Mouse (Mus musculus) brown adipose tissue, adult 24 weeks (tissue): ENCODE data around the gene Smap2. TPM values are rescaled to one million over a fixed set of nuclear protein-coding genes. Genes with fewer than 3 reads are reported as not detected.

Experiments
- H3K27ac ChIP-seq: fragments of 200-500 bp; replicated peaks from 2 replicates; pipeline ENCODE4 v1.5.1; 2012; ENCODE audit warnings: low read depth, mild to moderate bottlenecking, low read length
- H3K4me1 ChIP-seq: fragments of 200-500 bp; 2 replicates; pipeline ENCODE4 v1.6.1; 2012; ENCODE audit warnings: low read length, mixed read lengths; ENCODE audit not compliant: control insufficient read depth, insufficient read depth, insufficient read length
- H3K4me3 ChIP-seq: fragments of 200-500 bp; 2 replicates; pipeline ENCODE4 v1.5.1; 2012; ENCODE audit warnings: low read depth, mild to moderate bottlenecking, low read length, moderate library complexity; ENCODE audit not compliant: insufficient read depth
- polyA plus RNA-seq: library from polyadenylated mRNA; stranded (reverse); fragments of >200 nt; gene quantifications from 2 replicates; pipeline ENCODE4 v1.2.4, GENCODE M21; 2012; ENCODE audit not compliant: missing spikeins, insufficient read depth, insufficient read length

Gene Smap2
- polyA plus RNA-seq, 1 experiment: 12.0 TPM

GRCm38 (mm10) chr4:120971842-120972241, 45.2 kb downstream of the Smap2 start:
- Histone ChIP-seq H3K4me1 (no peaks in the 10 kb centered on the region), H3K27ac (no peak overlapping the region), H3K4me3 (no peak overlapping the region)

- H3K4me3 ChIP-seq: no peak overlapping the region
- no peak overlapping the region for H3K27ac ChIP-seq
Observed at GRCm38 (mm10) chr4:120969382-120970146, 47.5 kb downstream of the Smap2 start.

GRCm38 (mm10) chr4:120968486-120968885, 48.6 kb downstream of the Smap2 start:
- no peak overlapping the region for H3K4me3 ChIP-seq
- no peak overlapping the region for H3K27ac ChIP-seq
- no peaks in the 10 kb centered on the region for H3K4me1 ChIP-seq

More at GRCm38 (mm10) chr4:120969382-120970146, 47.5 kb downstream of the Smap2 start:
- H3K4me1 ChIP-seq: no peaks in the 10 kb centered on the region

- no peak overlapping the region for H3K27ac ChIP-seq
- H3K4me3 ChIP-seq: no peak overlapping the region
- 0 out of 2 replicates have a peak, but pooled peaks cover 3% of the 10 kb centered on the region for H3K4me1 ChIP-seq
Observed at GRCm38 (mm10) chr4:120955586-120955985, 61.5 kb downstream of the Smap2 start.

GRCm38 (mm10) chr4:120953667-120954066, 63.4 kb downstream of the Smap2 start:
- Histone ChIP-seq H3K4me1 (0 out of 2 replicates have a peak, but pooled peaks cover 3% of the 10 kb centered on the region), H3K27ac (no peak overlapping the region), H3K4me3 (no peak overlapping the region)

GRCm38 (mm10) chr4:120953038-120953437, 64.0 kb downstream of the Smap2 start:
- no peak overlapping the region for H3K4me3 ChIP-seq
- H3K27ac ChIP-seq: no peak overlapping the region

GRCm38 (mm10) chr4:120952163-120952562, 64.9 kb downstream of the Smap2 start:
- H3K27ac ChIP-seq: peak overlapping the region; percentile 45
- H3K4me3 ChIP-seq: peak overlapping the region; percentile 93
- 0 out of 2 replicates have a peak, but pooled peaks cover 3% of the 10 kb centered on the region for H3K4me1 ChIP-seq

More at GRCm38 (mm10) chr4:120953038-120953437, 64.0 kb downstream of the Smap2 start:
- 0 out of 2 replicates have a peak, but pooled peaks cover 3% of the 10 kb centered on the region for H3K4me1 ChIP-seq

- Histone ChIP-seq H3K4me1 (0 out of 2 replicates have a peak, but pooled peaks cover 3% of the 10 kb centered on the region), H3K27ac (peak within 1 kb of the TSS; percentile 93), H3K4me3 (peak within 1 kb of the TSS; percentile 93)
Observed at GRCm38 (mm10) chr4:120951428-120951973, 65.5 kb downstream of the Smap2 start, which contains the start of gene Zfp69. Gene Zfp69 (minus strand): TSS chr4:120951699.

- Histone ChIP-seq H3K4me3 (peak overlapping the region; percentile 76), H3K27ac (peak overlapping the region; percentile 39), H3K4me1 (0 out of 2 replicates have a peak, but pooled peaks cover 3% of the 10 kb centered on the region)
Observed at GRCm38 (mm10) chr4:120950763-120951427, 66.2 kb downstream of the Smap2 start.

GRCm38 (mm10) chr4:120948938-120949337, 68.1 kb downstream of the Smap2 start:
- H3K4me3 ChIP-seq: peak overlapping the region; percentile 39
- H3K4me1 ChIP-seq: 0 out of 2 replicates have a peak, but pooled peaks cover 3% of the 10 kb centered on the region
- H3K27ac ChIP-seq: peak overlapping the region; percentile 89

GRCm38 (mm10) chr4:120935006-120935405, 82.0 kb downstream of the Smap2 start:
- H3K4me1 ChIP-seq: no peaks in the 10 kb centered on the region
- no peak overlapping the region for H3K4me3 ChIP-seq
- H3K27ac ChIP-seq: no peak overlapping the region

GRCm38 (mm10) chr4:120930736-120931135, 86.3 kb downstream of the Smap2 start:
- H3K4me3 ChIP-seq: no peak overlapping the region
- H3K4me1 ChIP-seq: no peaks in the 10 kb centered on the region
- H3K27ac ChIP-seq: no peak overlapping the region

GRCm38 (mm10) chr4:120928686-120929085, 88.4 kb downstream of the Smap2 start:
- Histone ChIP-seq H3K4me3 (no peak overlapping the region), H3K4me1 (no peaks in the 10 kb centered on the region), H3K27ac (no peak overlapping the region)

- H3K4me3 ChIP-seq: peak overlapping the region; percentile 88
- no peaks in the 10 kb centered on the region for H3K4me1 ChIP-seq
Observed at GRCm38 (mm10) chr4:120925386-120925785, 91.7 kb downstream of the Smap2 start.

More at GRCm38 (mm10) chr4:120925386-120925785, 91.7 kb downstream of the Smap2 start:
- peak overlapping the region; percentile 12; the same call in 1 of the 2 replicates for H3K27ac ChIP-seq
